Comparison of ENCODE assay signal across 8 mouse cellular contexts in the genomic region with DNA sequence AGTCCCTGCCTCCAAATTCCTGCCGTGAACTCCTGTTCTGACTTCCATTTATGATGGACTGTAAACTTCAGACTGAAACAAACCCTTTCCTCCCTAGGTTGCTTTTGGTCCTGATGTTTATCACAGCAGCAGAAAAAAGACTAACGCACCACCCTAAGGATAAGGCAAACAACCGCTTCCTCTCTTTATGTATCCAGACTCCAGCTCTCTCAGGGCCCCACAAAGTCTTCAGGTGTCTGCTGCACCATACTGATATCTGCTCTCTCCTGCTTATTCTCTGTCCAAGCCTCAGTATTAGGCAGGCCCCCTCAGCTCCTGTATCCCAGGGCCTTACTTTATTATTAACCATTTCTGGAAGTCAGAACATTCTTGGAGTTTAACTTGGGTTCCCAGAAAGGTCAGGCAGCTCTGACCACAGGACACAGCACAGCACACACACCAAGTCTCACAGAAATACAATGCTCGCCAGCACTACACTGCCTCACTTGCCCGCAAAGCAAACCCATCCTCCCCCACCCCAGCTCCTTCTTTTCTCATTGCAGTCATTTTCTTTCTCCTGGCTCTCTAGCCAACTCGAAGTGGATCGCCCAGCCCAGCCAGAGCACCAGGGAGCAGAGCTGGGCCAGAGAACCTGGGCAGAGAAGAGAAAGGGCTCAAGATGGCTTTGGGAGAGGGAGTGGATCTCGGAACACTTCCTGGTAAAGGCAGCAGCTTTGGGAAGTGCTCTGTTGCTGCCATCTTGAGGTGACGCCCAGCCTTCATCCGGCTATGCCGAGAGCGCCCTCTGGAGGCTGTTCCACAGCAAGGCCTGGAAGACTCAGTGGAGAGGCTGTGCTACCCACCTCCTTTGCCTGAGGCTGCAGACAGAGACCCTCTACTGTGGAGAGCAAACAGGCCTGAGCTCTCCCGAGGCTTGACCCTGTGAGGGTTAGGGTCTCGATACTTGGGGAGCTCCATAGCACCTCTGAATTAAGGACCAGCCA. TPM values are rescaled to one million over a fixed set of nuclear protein-coding genes. Genes with fewer than 3 reads are reported as not detected.
DNase-seq lines count a peak whose midpoint lies in the region; ATAC-seq and TF ChIP-seq lines count a peak whose summit lies in the region.

No protein-coding gene starts in this region.

- TF ChIP-seq CTCF in gastrocnemius, adult 2 months (IDR thresholded peaks at IDR 0.05): no peak; the same call in 1 of the 2 replicates

- H3K27ac ChIP-seq in gastrocnemius, adult 2 months: peak overlapping the region; percentile 90
- peak overlapping the region; percentile 69; the same call in 1 of the 2 replicates for H3K27ac ChIP-seq in hindbrain, embryonic 16.5 days (ENCODE audit: low read depth, low read length)

- H3K36me3 ChIP-seq in hindbrain, embryonic 16.5 days (ENCODE audit: control insufficient read depth, insufficient read depth, low read length): no peaks in the 10 kb centered on the region

- ATAC-seq in hindbrain, embryonic 16.5 days: peak; percentile 78

- H3K4me3 ChIP-seq in gastrocnemius, adult 2 months: peak overlapping the region; percentile 50
- H3K4me3 ChIP-seq in hindbrain, embryonic 16.5 days (ENCODE audit: low read length): no peak overlapping the region

- WGBS in hindbrain, embryonic 16.5 days: 28% methylated on average over 14 of the region's 14 CpGs

- intact Hi-C loops in gastrocnemius, adult 2 months (cut with DNase I): loop anchor here (2.0 to 5.0 kb wide), 2 partner anchors 40 to 205 kb away; no protein-coding TSS in a partner anchor

- peak overlapping the region; percentile 60 for H3K9ac ChIP-seq in hindbrain, embryonic 16.5 days (ENCODE audit: low read depth, low read length)

- peak overlapping the region; percentile 49 for H3K4me2 ChIP-seq in hindbrain, embryonic 16.5 days (ENCODE audit: low read length)

- DNase-seq in T-cell, adult 2 months (ENCODE audit: low spot score): peak; percentile 78
- DNase-seq in cerebellum, postnatal 25 days: peak; percentile 91 to 95
- peak; percentile 91 for DNase-seq in gastrocnemius, adult 2 months
- DNase-seq in left cerebral cortex, adult 11 months (ENCODE audit: low spot score): peak; percentile 81
- peak; percentile 94 for DNase-seq in lung, postnatal 36 days
- peak; percentile 96 for DNase-seq in retina, embryonic 14.5 days (ENCODE audit: low spot score)
- peak; percentile 81 to 83 for DNase-seq in thymus, postnatal 36 days

- H3K27me3 ChIP-seq in hindbrain, embryonic 16.5 days (replicated peaks; ENCODE audit: control insufficient read depth, insufficient read depth, low read length): no peaks in the 10 kb centered on the region

- no peaks in the 10 kb centered on the region for H3K9me3 ChIP-seq in hindbrain, embryonic 16.5 days (ENCODE audit: control insufficient read depth, low read length)

- peaks cover 4% of the 10 kb centered on the region; the same call in 1 of the 2 replicates for H3K4me1 ChIP-seq in hindbrain, embryonic 16.5 days (ENCODE audit: control insufficient read depth, insufficient read depth, low read depth, low read length)

RNA-seq across cellular contexts. Expression of gene Ntn5, which starts 1.4 kb away (rescaled TPM):
- under 1 TPM; 0.20 to 0.50 TPM for total RNA-seq in gastrocnemius, adult 2 months (2021)
- 0.84 and 0.94 TPM in 2 replicates for polyA plus RNA-seq in hindbrain, embryonic 16.5 days (2015; fragmentation: Nextera tagmentation; extraction: Ambion mirVana)

RNA-seq across cellular contexts. Expression of gene Sec1, which starts 11.8 kb away (rescaled TPM):
- under 1 TPM in 1 of 2 experiments, not detected in 1; 0.25 TPM for total RNA-seq in gastrocnemius, adult 2 months (2021)
- polyA plus RNA-seq in hindbrain, embryonic 16.5 days (2015; fragmentation: Nextera tagmentation; extraction: Ambion mirVana): 0.43 and 0.45 TPM in 2 replicates

RNA-seq across cellular contexts. Expression of gene Fut2, which starts 16.2 kb away (rescaled TPM):
- total RNA-seq in gastrocnemius, adult 2 months (2021): under 1 TPM; 0.14 to 0.28 TPM
- polyA plus RNA-seq in hindbrain, embryonic 16.5 days (2015; fragmentation: Nextera tagmentation; extraction: Ambion mirVana): 0.09 and 0.19 TPM in 2 replicates

RNA-seq across cellular contexts. Expression of gene Car11, which starts 17.2 kb away (rescaled TPM):
- total RNA-seq in gastrocnemius, adult 2 months (2021): 10 to 100 TPM in 1 of 2 experiments, 1 to 10 TPM in 1; 7.7 to 16.4 TPM
- polyA plus RNA-seq in hindbrain, embryonic 16.5 days (2015; fragmentation: Nextera tagmentation; extraction: Ambion mirVana): 63.8 and 68.2 TPM in 2 replicates

RNA-seq across cellular contexts. Expression of gene Dbp, which starts 22.5 kb away (rescaled TPM):
- 100 to 1,000 TPM in 1 of 2 experiments, 1 to 10 TPM in 1; 8.8 to 105 TPM for total RNA-seq in gastrocnemius, adult 2 months (2021)
- 3.2 and 3.3 TPM in 2 replicates for polyA plus RNA-seq in hindbrain, embryonic 16.5 days (2015; fragmentation: Nextera tagmentation; extraction: Ambion mirVana)
